Mouse (Mus musculus) gastrocnemius, postnatal 4 days (tissue): ENCODE results near the gene Gm15080. TPM values are rescaled to one million over a fixed set of nuclear protein-coding genes. Genes with fewer than 3 reads are reported as not detected.
"Not testable (repeated sequence)": the region's sequence is repeated elsewhere in the genome, so short reads cannot be mapped to it uniquely, and the experiment has no call there.

Source experiments
- DNase-seq, 2 experiments: peaks; one replicate each; pipeline ENCODE4 v3.0.0; 2021 to 2022; ENCODE audit warnings: low spot score in 2 of 2, mixed read lengths in 2 of 2
- long read RNA-seq, 2 experiments: library from polyadenylated mRNA; stranded (forward); transcript quantifications; one replicate each; pipeline ENCODE4 v2.0.0; 2021
- total RNA-seq, 2 experiments: library from RNA; stranded (reverse); gene quantifications; 2 replicates each; pipeline ENCODE4 v1.2.3; 2021

The Gm15080 gene
- not detected for total RNA-seq
- long read RNA-seq, experiment 1 = 0 reads
- long read RNA-seq, experiment 2 = 0 reads

DNA sequence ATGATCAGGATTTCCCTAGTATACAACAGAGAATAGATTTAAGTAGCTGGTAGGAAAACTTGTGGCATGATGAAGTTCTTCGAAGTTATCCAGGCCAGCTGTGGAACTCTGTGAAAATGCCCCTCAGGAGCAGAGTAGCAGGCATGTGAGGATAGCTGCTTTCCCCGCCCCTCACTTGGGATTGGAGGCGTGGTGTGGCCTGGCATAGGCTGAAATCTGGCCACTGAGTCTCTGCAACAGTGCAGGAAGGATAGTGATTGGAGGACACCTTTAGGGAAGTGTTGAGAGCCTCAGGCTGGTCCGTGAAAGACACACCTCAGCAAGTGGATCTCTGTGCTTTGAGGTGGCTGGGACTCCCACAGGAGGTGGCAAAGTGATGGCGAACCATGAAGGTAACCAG, at the start of gene Gm15080:
Gene Gm15080, plus strand, starts transcription at position 301 of the 400 bp plus-strand sequence.
- DNase-seq = not testable (repeated sequence)

Other genes with a start within 250 kb of the Gm15080 start
- gene Gm15128, start 227.0 kb upstream of the Gm15080 start, total RNA-seq = not detected
- not detected for gene Gm15107, start 187.7 kb downstream of the Gm15080 start, total RNA-seq